Mouse (Mus musculus) right cerebral cortex, postnatal 10 days (tissue): ENCODE results near the gene Rtf2.

ENCODE experiments used
- DNase-seq, 2 experiments: peaks; one replicate each; pipeline ENCODE4 v3.0.0; 2021; ENCODE audit warnings: low spot score in 2 of 2

Rtf2 gene

DNA sequence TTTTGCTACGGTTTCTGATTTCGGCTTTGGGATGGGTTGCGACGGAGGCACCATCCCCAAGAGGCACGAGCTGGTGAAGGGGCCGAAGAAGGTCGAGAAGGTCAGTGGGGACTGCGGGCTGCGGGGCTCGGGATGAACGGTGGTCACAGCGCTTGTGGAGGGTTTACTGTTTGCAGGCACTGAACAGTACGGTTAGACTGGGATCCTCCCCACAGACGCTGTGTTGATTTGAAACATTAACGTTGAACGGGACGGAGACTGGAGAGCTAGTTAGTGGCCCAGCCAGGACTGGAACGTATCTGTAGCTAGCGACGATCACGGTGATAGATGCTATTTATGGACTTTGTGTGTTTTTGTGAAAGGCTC lies 267 bp downstream of the Rtf2 start:
- no peak for DNase-seq

DNA sequence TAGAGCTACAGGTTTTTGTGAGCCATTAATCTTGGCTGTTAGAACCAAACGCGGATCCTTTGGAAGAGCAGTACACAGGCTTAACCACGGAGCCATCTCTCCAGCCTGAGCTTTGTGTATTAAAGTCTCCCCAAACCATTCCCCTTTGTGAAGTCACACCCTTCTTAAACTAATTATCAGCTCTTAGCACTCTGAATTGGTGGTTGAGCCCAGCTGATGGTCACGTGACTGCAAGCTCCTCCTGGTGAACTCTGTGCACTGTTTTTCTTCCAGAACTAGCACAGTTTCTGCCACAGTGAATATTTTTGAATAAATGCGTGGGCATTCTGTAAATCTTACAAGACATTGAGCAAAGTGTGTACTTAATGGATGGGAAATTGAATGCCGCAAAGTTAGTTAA lies 820 bp downstream of the Rtf2 start:
- no peak for DNase-seq

DNA sequence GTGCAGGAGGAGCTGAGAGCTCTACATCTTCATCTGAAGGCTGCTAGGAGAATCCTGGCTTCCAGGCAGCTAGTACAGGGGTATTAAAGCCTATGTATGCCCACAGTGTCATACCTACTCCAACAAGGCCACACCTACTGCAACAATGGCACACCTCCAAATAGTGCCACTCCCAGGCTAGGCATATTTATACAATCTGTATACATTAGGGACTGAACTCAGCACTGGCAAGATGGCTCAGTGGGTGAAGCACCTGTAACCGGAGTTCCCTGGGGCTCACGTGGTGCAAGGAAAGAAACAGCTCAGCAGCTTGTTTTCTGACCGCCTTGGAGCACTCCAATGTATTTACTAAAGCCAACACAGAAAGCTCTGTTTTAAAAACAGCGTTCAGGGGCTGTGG lies 5.3 kb downstream of the Rtf2 start:
- DNase-seq: no peak

DNA sequence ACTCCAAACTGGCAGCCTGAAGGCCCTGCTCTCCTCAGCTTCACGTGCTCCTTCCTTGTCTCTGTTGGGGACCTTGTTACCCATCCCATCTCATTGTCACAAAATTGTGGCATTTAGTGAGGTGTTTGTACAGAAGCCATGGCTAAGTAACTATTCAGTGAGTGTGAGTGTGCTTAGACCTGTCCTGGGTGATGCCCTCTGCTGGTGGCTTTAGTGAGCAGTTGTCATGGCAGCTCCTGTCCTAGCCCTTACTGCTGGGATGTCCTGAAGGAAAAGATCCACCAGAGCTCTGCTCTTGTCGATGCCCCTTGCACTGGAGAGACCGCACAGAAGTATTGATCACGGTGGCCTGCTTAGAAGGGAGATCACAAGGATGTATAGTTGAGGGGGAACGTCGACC lies 7.0 kb downstream of the Rtf2 start:
- DNase-seq: no peak

DNA sequence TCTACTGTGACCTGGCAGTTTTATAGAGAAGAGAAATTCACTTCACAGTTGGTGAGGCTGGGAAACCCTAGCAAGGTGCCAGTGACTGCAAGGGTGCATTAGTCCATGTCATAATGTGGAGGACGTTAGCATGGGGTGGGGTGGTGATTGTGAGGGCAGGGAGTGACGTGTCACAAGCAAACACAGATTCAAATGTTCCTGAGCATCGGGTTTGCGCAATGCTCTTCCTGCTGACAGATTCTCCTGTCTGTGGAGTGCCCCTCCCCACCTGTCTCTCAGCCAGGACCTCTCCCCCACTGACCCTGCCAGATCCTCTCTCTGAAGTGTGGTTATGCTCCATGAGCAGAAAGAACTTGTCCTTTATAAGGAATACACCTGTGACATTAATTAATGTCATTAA lies 8.0 kb downstream of the Rtf2 start:
- no peak for DNase-seq

DNA sequence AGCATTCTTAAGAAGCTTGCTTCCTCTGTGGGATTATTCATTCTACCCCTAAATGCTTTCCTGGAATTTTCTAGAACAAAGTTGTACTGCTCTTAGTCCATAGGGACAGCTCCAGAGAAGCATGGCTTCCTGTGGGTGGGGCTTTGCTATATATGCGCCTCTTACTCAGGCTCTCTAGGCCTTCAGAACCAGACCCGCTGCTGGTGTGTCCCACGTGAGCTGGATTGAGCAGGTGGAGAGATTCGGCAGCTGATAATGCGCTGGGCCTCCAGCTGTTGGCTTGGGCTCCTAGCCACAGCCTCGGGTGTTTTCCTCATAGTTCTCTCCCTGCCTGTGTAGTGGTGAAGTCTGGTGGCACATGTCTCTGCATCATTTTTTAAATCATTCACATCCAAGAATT lies 10.3 kb downstream of the Rtf2 start:
- no peak for DNase-seq

DNA sequence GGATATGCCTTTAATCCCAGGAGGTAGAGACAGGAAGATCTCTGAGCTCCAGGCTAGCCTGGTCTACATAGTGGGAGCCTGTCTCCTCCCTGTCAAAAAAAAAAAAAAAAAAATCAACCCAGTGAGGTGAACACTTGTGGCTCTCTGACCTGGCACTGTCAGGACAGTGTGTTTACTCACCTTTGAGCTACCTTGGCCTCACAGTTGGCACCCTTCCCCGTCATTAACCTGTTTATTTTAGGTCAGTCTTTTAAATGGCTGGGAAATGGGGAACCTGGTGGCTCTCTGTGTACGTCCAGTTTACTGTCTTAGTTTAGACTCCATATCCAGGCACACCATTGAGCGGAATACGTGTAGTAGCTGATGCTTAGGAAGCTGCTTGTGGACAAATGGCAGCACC lies 11.7 kb downstream of the Rtf2 start:
- DNase-seq: no peak

DNA sequence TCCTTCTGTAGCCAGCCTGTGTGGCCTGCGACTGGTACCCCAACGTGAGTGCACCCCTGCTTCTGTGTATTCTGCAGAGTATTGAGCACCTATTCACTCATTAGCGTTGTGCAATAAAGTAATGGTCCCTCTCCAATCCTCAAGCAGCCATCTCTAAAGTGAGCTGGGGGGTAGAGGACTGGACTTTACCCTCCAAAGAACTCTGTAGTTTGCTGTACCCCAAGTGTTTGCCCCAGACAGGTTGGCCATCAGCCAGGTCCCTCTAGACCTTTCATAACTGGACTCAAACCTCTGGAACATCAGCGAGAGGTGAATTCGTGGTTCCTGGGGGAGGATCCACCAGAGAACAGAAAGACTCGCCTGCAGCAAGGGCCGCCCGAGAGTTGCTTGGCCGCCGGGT lies 12.1 kb downstream of the Rtf2 start:
- DNase-seq: no peak

DNA sequence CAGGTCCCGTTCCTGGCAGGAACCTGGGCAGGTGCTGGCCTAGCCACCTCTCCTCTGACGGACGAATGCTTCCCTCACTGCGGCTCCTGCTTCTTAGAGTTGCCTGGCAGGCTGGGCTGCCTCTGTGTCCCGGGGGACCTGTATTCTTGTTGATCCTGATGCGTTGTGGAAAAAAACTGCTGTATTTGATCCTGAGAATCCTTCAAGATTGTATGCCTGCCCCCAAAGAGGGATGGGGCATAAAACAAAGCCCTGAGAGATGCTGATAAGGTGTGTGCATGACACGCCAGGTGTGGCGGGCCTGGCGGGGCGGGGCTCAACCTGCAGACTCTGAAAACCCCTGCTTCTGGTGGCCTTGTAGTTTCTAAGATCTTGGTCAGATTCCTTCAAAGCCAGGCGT lies 18.1 kb downstream of the Rtf2 start, which contains the start of gene Gcnt7:
TSS of gene Gcnt7 (minus strand) at position 101 of the 400 bp plus-strand sequence.
- DNase-seq: no peak

DNA sequence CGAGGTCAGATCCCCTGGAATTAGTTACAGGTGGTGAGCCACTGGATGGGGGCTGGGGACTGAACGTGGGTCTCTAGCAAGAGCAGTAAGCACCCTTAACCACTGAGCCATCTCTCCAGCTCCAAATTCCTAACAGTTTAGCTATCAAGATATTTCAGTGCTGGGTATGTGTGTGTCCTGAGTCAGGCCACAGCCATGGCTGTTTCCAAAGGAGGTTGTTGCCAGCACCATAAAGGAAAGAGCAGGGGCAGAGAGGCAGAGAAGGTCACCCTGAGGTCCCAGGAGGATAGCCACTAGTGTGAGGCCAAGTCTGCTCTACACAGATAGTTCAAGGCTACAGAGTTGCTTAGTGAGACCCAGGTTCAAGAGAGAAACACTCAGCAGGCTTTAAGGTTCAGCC lies 20.3 kb downstream of the Rtf2 start:
- no peak for DNase-seq

DNA sequence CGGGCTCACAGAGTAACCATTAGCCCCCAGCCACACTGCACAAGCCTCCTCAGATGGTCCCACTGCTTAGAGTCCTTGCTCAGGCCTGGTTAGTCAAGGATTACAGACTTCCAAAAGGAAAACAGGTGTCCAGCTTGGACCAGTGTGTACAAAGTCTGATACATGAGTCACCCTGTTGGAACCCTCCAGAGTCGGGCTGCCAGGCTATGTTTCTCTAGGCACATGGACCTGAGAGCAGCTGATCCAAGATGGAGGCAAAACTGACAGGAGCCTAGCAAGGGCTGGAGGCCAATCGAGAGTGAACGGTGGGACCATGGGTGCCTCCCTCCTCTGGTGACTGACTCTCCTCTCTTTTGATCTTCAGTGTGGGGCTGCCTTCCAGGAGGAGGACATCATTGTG lies 22.5 kb downstream of the Rtf2 start:
- DNase-seq: no peak

DNA sequence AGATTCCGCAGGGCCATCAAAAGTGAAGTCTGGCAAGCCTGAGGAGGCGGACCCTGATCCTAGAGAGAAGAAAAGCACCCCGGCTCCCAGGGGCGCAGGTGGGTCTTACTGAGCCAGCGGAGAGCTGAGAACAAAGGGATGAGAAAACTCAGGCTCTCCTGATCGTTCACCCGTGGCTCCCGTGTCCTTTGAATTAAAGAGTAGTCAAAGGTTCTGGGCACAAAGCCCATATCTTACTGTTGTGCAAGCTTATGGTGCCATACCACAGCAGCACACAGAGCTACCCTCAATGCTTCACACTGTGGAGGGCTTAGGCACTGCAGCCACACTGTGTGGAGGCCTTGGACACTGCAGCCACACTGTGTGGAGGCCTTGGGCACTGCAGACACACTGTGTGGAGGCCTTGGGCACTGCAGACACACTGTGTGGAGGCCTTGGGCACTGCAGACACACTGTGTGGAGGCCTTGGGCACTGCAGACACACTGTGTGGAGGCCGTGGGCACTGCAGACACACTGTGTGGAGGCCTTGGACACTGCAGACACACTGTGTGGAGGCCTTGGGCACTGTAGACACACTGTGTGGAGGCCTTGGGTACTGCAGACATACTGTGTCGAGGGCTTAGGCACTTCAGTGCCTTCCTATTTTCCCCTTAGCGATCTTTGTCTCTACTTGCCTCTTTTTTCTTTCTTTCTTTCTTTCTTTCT lies 26.2 kb downstream of the Rtf2 start:
- no peak for DNase-seq

DNA sequence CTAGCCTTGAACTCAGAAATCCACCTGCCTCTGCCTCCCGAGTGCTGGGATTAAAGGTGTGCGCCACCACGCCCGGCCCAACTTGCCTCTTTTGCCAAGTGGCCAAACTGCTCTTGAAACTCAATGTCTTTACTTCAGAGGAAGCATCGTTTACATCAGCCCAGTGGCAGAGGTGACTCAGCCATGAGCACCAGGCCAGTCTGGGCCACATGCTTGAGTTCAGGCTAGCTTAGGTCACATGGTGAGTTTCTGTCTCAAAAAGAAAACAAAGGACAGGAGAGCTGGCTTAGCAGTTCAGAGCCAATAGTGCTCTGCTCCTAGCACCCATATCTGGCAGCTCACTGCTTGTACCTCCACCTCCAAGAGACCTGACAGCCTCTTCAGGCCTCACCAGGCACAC lies 26.9 kb downstream of the Rtf2 start:
- DNase-seq: no peak

DNA sequence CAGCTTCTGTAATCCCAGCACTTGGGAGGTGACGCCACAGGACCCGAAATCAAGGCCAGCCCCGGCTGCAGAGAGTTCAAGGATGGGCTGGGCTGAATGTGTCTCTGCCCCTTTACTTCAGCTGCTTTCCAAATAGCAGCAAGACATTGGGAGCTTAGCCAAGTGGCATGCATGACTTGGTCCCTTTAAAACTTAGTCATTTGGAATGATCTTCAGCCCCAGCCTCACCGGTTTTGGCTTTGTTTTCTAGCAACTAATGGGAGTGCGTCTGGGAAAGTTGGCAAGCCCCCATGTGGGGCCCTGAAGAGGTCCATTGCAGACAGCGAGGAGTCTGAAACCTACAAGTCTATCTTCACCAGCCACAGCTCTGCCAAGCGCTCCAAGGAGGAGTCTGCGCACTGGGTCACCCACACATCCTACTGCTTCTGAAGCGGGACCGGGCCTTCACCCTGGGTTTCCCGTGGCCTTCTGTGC lies 28.0 kb downstream of the Rtf2 start:
- peak; percentile 53 to 54 for DNase-seq

DNA sequence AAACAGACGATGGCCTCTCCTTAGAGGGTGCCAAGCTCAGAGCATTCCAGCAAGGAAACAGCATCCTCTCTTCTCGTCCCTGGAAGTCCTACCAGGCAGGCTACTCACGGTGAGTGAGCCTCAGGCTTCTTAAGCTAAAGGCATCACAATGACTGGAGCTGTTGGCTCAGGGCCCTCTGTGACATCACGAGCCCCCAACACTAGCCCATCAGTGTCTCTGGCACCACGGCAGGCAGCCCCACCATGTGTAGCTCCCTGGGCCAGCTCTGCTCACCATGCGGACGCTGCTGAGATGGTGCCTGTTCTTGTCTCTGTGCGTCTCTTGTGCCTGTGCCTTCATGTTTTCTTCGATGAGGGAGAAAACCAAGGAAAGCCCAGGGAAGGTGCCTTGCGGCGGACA lies 32.0 kb downstream of the Rtf2 start, which contains the start of gene Fam209:
TSS of gene Fam209 (plus strand) at position 203 of the 400 bp plus-strand sequence.
- no peak for DNase-seq

DNA sequence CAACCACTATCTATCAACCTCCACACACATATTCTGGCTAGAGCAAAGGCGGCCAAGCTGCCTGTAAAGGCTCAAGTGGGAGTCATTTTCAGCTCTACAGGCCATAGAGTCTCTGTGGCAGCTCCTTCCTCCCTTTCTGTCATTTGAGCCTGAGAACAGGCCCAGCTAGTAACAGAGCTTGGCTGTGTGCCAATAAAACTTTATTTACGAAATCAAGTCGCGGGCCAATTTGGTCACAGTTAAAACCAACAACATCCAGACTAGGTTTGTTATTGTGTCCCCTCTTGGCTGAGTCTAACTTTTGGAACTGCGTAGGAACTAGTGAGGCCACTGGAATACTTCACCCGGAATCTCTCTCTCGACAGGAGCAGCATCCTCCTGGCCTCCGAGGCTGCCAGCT lies 33.2 kb downstream of the Rtf2 start:
- no peak for DNase-seq

DNA sequence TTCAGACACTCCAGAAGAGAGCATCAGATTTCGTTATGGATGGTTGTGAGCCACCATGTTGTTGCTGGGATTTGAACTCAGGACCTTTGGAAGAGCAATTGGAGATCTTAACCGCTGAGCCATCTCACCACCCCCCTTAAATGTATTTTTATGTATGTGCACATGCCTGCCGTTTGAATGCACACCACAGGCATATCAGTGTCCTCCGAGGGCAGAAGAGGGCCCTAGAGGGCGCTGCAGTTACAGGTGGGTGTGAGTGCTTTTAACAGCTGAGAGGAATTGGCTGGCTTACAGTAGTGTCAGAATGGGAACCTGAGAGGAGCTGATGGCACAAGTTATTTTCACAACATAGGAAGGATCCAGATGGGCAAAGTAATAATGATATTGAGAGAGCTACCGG lies 34.6 kb downstream of the Rtf2 start:
- no peak for DNase-seq

DNA sequence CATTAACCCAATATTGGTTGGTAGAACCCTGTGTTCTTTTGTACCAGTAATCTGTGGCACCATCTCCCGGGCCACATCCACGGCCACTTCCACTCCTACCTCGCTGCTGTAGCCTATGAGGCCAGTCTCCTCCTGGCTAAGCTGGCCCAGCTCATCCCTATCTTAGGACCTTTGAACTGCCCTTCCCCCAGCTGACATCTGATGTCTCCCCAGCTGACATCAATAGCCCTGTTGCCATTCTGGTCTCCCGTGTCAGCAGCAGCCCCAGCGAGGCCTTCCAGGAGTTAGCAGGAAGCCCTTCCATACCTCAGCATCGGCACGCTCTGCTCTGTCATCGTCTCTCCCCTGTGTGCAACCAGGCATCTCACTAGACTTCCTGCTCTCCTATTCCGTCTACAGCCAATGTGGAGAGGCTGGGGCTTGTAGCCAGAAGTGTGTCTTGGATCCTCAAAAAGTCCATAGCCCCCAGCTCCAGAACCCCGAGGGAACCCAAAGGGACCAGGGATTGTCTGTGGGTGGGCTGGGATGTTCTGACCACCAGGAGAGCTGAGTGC lies 36.4 kb downstream of the Rtf2 start:
- no peak for DNase-seq

DNA sequence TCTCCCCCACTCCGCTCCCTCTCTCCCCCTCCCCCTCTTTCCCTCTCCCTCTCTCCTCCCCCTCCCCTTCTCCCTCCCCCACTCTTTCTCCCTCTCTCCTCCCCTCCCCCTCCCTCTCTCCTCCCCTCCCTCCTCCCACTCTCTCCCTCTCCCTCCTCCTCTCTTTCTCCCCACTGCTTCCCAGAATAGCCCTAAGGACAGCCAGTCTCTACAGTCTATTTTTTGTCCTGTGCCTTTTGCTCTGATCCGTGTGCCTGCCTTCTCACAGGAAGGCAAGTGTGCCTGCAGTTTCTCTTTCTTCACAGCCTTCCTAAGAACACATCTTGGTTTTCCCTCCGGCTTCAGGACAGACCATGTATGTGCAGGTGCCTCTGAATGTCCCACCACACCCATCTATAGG lies 37.0 kb downstream of the Rtf2 start:
- DNase-seq: no peak

DNA sequence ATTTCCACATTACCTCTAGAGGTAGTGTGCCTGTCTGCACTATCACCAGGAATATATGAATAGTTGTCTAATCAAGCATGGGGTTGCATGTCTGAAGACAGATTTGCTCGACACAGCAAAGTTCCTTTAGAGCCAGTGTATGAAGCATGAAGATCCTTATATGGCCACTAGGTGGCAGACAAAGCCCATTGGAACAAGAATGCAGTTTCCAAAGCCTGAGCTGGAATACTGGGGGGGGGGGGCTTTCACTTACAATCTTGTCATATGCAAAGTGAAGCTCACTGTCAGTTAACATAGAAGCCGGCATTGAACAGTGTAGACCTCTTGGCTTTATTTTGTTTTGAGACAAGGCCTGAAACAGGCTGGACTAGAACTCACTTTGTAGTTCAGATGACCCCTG lies 37.5 kb downstream of the Rtf2 start:
- peak; percentile 79 for DNase-seq

DNA sequence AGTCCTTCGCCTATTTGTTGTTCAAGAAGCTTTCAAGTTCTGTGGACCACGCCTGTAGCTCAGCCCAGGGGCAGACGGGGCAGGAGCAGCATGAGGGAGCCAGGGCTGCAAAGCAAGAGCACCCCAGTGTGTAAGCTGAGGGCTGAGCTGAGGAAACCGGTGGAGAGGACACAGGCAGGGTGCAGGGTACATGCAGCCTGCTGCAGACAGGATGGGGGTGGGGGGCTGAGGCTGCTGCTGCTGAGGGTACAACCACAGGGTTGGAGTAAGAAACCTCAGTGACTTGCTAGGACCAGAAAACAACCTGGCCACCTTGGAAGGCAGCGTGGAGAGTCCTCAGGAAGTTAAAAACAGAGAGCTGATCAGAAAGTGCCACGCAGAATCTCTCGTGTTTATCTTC lies 39.9 kb downstream of the Rtf2 start:
- no peak for DNase-seq

DNA sequence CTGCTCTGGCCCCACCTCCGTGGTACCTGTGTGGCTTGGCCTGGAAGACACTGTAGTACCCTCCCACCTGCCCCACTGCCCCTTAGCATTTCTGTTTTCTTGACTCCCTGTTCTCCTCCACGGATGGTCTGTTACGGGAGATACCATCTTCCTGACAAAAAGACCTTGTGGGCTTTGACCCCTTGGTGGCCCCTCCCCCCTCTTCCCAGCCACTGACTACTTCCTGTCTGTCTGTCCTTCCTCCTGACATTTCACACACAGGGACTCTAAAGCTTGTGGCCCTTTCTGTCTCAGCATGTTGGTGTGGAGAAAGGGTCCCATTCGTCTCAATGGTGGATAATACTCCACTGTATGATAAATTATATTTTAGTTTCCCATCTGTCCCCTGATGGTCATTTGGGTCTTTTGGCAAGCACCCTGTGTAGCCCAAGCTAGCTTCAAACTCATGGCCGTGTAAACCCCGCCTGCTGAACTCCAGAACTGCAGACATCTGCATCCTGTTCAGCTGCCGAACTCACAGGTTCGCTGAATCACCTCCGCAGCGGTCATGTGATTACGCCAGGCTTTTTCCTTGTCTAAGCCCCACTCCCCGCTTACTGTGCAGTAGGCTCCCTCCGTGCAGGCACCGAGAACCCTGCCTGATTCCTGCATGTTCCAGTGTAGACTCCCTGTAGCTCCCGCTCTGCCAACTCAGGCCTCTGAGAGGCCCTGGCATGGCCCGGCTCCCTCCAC lies 41.5 kb downstream of the Rtf2 start:
- DNase-seq: no peak

DNA sequence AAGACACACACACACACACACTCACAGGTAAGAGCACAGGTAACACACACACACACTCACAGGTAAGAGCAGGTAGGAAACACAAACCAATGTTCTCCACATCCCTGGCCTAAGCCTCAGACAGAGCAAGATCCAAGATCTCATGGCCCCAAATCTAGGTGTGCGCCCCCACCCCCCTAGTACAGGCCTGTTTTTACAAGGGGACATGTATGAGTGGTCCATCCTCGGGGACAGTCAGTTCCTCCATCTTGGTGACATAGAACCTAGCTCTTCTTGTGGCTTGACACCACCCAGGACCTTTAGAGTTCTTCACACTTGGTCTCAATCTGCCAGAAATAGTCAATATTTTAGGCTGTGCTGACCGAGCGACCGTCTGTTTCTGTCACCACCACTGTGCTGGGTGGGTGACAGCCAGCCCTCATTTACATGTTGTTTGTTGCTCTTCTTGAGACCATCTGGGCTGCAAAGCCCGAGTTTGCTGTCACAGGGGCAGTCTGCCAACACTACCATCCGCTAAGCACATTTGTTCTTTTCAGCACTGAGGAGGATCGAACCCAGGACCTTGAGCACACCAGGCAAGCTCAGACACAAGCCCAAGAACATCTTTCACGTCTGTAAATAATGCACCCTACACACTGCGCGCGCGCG lies 43.5 kb downstream of the Rtf2 start:
- DNase-seq: peak; percentile 73 to 82
